24 mouse cellular contexts compared by ENCODE assay signal in the genomic region with DNA sequence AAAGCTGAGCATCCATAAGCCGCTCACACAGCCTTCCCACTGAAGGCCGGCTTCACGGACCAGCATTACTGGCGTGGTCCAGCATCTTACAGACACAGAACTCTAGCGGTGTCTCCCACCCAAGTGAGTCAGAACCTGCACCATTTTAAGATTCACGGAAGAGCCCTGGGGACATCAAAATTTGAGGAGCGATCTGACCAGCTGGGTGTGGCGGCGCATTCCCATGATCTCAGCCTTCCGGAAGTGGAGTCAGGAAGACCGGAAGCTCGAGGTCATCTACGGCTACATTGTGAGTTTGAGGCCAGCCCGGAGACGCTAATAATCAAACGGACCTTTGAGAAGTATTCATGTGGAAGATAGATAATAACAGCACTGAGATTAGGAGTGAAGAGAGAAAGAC.
"Had no signal": no experiment of that assay in that cellular context is flagged by ENCODE, and none has a peak within 500 bp of the region (broad histone marks: within the 10 kb centered on the region; RNA-seq: fewer than 3 reads in every experiment).

No protein-coding gene starts in this region.

- H3K27me3 ChIP-seq: liver, embryonic 15.5 days; midbrain, embryonic 12.5 days; neural tube, embryonic 13.5 days; neural tube, embryonic 15.5 days had no signal

- H3K9ac ChIP-seq: liver, embryonic 13.5 days; liver, embryonic 15.5 days; liver, postnatal 0 days; lung, embryonic 15.5 days; midbrain, embryonic 12.5 days; neural tube, embryonic 13.5 days; neural tube, embryonic 15.5 days had no signal

- H3K4me2 ChIP-seq: liver, embryonic 13.5 days; liver, embryonic 15.5 days; lung, embryonic 15.5 days; midbrain, embryonic 12.5 days; neural tube, embryonic 13.5 days; neural tube, embryonic 15.5 days had no signal

- ATAC-seq: liver, postnatal 0 days; midbrain, embryonic 16.5 days had no signal

- H3K9me3 ChIP-seq: liver, embryonic 13.5 days; liver, embryonic 15.5 days; lung, embryonic 15.5 days; megakaryocyte, embryonic 14.5 days; midbrain, embryonic 10.5 days; midbrain, embryonic 12.5 days; neural tube, embryonic 13.5 days; neural tube, embryonic 15.5 days had no signal

- H3K27ac ChIP-seq: liver, embryonic 13.5 days; liver, embryonic 15.5 days; lung, embryonic 15.5 days; macrophage; midbrain, embryonic 10.5 days; midbrain, embryonic 12.5 days; neural tube, embryonic 13.5 days; neural tube, embryonic 15.5 days had no signal

- H3K36me3 ChIP-seq: liver, embryonic 13.5 days; liver, embryonic 15.5 days; lung, embryonic 15.5 days; midbrain, embryonic 10.5 days; midbrain, embryonic 12.5 days; neural tube, embryonic 13.5 days; neural tube, embryonic 15.5 days had no signal

- H3K4me3 ChIP-seq: liver, embryonic 13.5 days; liver, embryonic 15.5 days; lung, embryonic 15.5 days; megakaryocyte, embryonic 14.5 days; midbrain, embryonic 10.5 days; midbrain, embryonic 12.5 days; myocyte; neural tube, embryonic 13.5 days; neural tube, embryonic 15.5 days had no signal

- DNase-seq: liver, embryonic 13.5 days; liver, postnatal 0 days; lung, adult 2 months; lung, postnatal 10 days; lung, postnatal 36 days; midbrain, embryonic 14.5 days; retina, postnatal 1 day; right cerebral cortex, adult 18-20 months; right cerebral cortex, postnatal 25 days; right cerebral cortex, postnatal 4 days; spleen, adult 18-20 months; thymus, adult 18-20 months; thymus, postnatal 14 days; thymus, postnatal 36 days had no signal
